Mouse (Mus musculus) kidney, postnatal 4 days (tissue): ENCODE results near the gene Gmeb1.
"Not testable (repeated sequence)": the region's sequence is repeated elsewhere in the genome, so short reads cannot be mapped to it uniquely, and the experiment has no call there.

Experiments used
- DNase-seq, 2 experiments: peaks; one replicate each; pipeline ENCODE4 v3.0.0; 2021; ENCODE audit warnings: mixed read lengths in 2 of 2

The Gmeb1 gene

GRCm38 (mm10) chr4:132261514-132262357 lies at the start of gene Gmeb1:
Gmeb1 (minus strand) TSS chr4:132261602.
- DNase-seq: peak; percentile 83 to 89

GRCm38 (mm10) chr4:132309849-132310472 lies 48.6 kb upstream of the Gmeb1 start:
- peak; percentile 39 to 58 for DNase-seq

- no peak for DNase-seq
These were observed 47.9 kb upstream of the Gmeb1 start for GRCm38 (mm10) chr4:132309140-132309848.

- peak; percentile 90 to 94 for DNase-seq
These were observed 47.2 kb upstream of the Gmeb1 start for GRCm38 (mm10) chr4:132308437-132309139.

GRCm38 (mm10) chr4:132306004-132306403 lies 44.6 kb upstream of the Gmeb1 start:
- no peak for DNase-seq

GRCm38 (mm10) chr4:132305276-132305675 lies 43.9 kb upstream of the Gmeb1 start:
- no peak for DNase-seq

GRCm38 (mm10) chr4:132303484-132303883 lies 42.1 kb upstream of the Gmeb1 start:
- not testable (repeated sequence) for DNase-seq

GRCm38 (mm10) chr4:132302939-132303479 lies 41.6 kb upstream of the Gmeb1 start, which contains the start of gene Rab42:
Rab42 (minus strand) TSS chr4:132303385.
- peak; percentile 69 to 79 for DNase-seq

GRCm38 (mm10) chr4:132301965-132302938 lies 40.9 kb upstream of the Gmeb1 start:
- no peak for DNase-seq

- no peak for DNase-seq
These were observed 40.1 kb upstream of the Gmeb1 start for GRCm38 (mm10) chr4:132301486-132301885.

GRCm38 (mm10) chr4:132299849-132300248 lies 38.4 kb upstream of the Gmeb1 start:
- DNase-seq: no peak

- no peak for DNase-seq
These were observed 34.4 kb upstream of the Gmeb1 start for GRCm38 (mm10) chr4:132295696-132296390.

- no peak for DNase-seq
These were observed 32.4 kb upstream of the Gmeb1 start for GRCm38 (mm10) chr4:132293682-132294240.

- peak; percentile 80 to 81 for DNase-seq
These were observed 31.6 kb upstream of the Gmeb1 start for GRCm38 (mm10) chr4:132292988-132293387.

GRCm38 (mm10) chr4:132291624-132292335 lies 30.4 kb upstream of the Gmeb1 start:
- no peak for DNase-seq

GRCm38 (mm10) chr4:132291056-132291455 lies 29.7 kb upstream of the Gmeb1 start:
- DNase-seq: no peak

GRCm38 (mm10) chr4:132288840-132289239 lies 27.4 kb upstream of the Gmeb1 start:
- DNase-seq: not testable (repeated sequence)

GRCm38 (mm10) chr4:132275949-132276348 lies 14.5 kb upstream of the Gmeb1 start:
- DNase-seq: no peak

- DNase-seq: peak; percentile 93 to 95
These were observed 12.9 kb upstream of the Gmeb1 start, which contains the start of gene Taf12 for GRCm38 (mm10) chr4:132274156-132274862. Taf12 (plus strand) TSS chr4:132274375.
